Mouse (Mus musculus) megakaryocyte, embryonic 14.5 days (primary cell): ENCODE results near the gene Adam19. TPM values are rescaled to one million over a fixed set of nuclear protein-coding genes. Genes with fewer than 3 reads are reported as not detected.

ENCODE experiments used
- H3K27me3 ChIP-seq: replicated peaks from 2 replicates; pipeline ENCODE3; 2012; ENCODE audit warnings: inconsistent platforms
- H3K36me3 ChIP-seq: replicated peaks from 2 replicates; pipeline ENCODE3; 2012; ENCODE audit warnings: low read length, inconsistent platforms, mixed read lengths
- H3K4me1 ChIP-seq: 2 replicates; pipeline ENCODE4 v1.6.1; 2012; ENCODE audit warnings: inconsistent platforms
- H3K4me3 ChIP-seq: replicated peaks from 2 replicates; pipeline ENCODE3; 2012; ENCODE audit warnings: moderate library complexity, mild to moderate bottlenecking, inconsistent platforms
- H3K9me3 ChIP-seq: 2 replicates; pipeline ENCODE4 v1.6.1; 2012; ENCODE audit warnings: inconsistent platforms
- FLI1 ChIP-seq: IDR thresholded peaks from 2 replicates; pipeline ENCODE4 v1.6.1; 2012; ENCODE audit warnings: low read length, inconsistent platforms, mixed read lengths
- GATA1 ChIP-seq: IDR thresholded peaks from 3 replicates; pipeline ENCODE4 v1.6.1; 2012; ENCODE audit warnings: mixed read lengths, low read length, inconsistent platforms, borderline replicate concordance
- polyA plus RNA-seq: library from polyadenylated mRNA; stranded (reverse); fragments of >175 nt; gene quantifications from 2 replicates; pipeline ENCODE4 v1.2.3, GENCODE M21; 2012; ENCODE audit warnings: low replicate concordance; ENCODE audit not compliant: insufficient read depth

Adam19 gene
- polyA plus RNA-seq, 1 experiment: 0.21 TPM

DNA sequence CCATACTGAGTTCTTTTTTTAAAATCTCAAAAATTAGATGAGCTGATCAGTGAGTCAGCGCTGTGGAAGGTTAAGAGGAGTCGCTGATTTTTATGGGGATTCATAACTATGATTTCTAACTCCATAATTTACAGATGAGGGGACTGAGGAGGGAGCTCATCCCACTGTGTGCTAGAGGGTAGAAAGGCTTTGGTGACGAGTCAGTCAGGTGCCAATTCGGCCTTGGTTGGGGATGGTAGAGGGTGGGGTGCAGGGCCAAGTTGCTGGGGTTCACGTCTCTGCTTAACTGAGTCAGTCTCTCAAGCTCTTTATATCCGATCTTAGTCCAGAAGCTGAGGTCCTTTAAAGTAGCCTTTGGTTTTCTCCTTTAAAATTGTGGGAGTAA, 40.5 kb downstream of the Adam19 start:
- no peak for TF ChIP-seq GATA1
- TF ChIP-seq FLI1: no peak
- Histone ChIP-seq H3K36me3 (no peaks in the 10 kb centered on the region), H3K9me3 (no peaks in the 10 kb centered on the region; the same call in 1 of the 2 replicates), H3K4me3 (no peak overlapping the region), H3K4me1 (no peaks in the 10 kb centered on the region), H3K27me3 (peaks cover 2% of the 10 kb centered on the region)

DNA sequence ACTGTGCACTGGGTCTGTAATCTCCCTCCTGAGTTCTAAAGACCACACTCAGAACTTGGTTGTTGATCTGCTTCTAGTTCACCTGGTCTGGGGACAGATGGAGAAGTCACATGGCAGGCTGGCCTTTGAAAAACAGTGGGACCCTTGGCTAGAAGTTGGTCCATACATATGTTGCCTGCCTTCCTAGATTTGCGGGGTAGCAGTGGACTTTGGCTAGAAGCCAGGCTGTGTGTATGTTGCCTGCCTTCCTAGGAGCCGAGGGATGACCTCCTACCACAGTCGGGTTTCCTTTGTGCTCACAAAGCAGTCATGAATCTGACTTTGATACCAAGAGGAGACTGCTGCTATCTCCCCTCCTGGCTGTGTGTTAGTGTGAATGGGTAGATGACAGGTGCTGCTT, 41.3 kb downstream of the Adam19 start:
- peaks cover under 1% of the 10 kb centered on the region for H3K27me3 ChIP-seq
- H3K36me3 ChIP-seq: no peaks in the 10 kb centered on the region
- no peak for TF ChIP-seq FLI1
- TF ChIP-seq GATA1: no peak

DNA sequence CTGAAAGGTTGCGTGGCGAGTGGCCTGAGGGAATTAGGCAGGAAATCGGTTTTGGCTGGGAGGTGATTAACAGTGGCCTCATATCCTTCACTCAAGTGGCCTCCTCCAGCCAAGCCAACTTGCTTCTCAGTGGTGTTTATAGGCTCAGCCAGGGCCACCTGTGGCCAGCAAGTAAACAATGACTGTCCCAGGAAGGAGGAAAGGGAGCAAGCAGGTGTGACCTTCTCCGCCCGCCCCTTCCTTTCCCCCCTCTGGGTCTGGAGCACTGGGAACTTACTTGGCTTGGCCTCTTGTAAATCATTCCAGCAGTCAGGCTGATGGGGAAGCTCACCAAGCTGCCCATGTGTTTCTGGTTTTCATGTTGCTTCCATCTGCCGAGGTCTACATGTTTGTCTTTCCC, 46.3 kb downstream of the Adam19 start:
- Histone ChIP-seq H3K9me3 (no peaks in the 10 kb centered on the region; the same call in 1 of the 2 replicates), H3K36me3 (no peaks in the 10 kb centered on the region), H3K4me3 (no peak overlapping the region), H3K4me1 (0 out of 2 replicates have a peak, but pooled peaks cover 3% of the 10 kb centered on the region), H3K27me3 (no peaks in the 10 kb centered on the region)
- no peak for TF ChIP-seq FLI1
- TF ChIP-seq GATA1: no peak

More for the DNA sequence above, 41.3 kb downstream of the Adam19 start:
- 0 out of 2 replicates have a peak, but pooled peaks cover 2% of the 10 kb centered on the region for H3K4me1 ChIP-seq
- no peaks in the 10 kb centered on the region; the same call in 1 of the 2 replicates for H3K9me3 ChIP-seq
- no peak overlapping the region for H3K4me3 ChIP-seq

DNA sequence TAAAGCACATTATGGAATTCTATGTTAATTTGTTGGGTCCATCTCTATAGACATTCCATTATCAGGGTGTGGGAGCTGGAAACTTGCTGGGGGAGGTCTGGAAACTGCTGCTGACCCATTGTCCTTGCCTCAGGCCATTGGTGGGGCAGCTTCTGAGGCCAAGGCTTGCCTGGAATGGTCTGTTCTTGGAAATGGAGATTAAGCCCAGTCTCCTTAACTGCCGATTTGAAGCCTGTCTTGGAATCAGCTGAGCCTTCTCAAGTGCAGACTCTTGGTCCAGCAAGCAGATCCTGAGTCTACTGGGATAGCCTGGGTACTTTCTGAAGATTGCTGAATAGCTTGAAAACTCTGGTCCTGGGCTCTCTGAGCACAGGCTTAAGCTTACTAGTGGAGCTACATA, 51.3 kb downstream of the Adam19 start:
- peaks cover 6% of the 10 kb centered on the region for H3K4me1 ChIP-seq
- no peaks in the 10 kb centered on the region for H3K36me3 ChIP-seq
- no peak overlapping the region for H3K4me3 ChIP-seq
- no peaks in the 10 kb centered on the region for H3K27me3 ChIP-seq
- TF ChIP-seq GATA1: no peak
- TF ChIP-seq FLI1: no peak
- H3K9me3 ChIP-seq: 0 out of 2 replicates have a peak, but pooled peaks cover 4% of the 10 kb centered on the region

DNA sequence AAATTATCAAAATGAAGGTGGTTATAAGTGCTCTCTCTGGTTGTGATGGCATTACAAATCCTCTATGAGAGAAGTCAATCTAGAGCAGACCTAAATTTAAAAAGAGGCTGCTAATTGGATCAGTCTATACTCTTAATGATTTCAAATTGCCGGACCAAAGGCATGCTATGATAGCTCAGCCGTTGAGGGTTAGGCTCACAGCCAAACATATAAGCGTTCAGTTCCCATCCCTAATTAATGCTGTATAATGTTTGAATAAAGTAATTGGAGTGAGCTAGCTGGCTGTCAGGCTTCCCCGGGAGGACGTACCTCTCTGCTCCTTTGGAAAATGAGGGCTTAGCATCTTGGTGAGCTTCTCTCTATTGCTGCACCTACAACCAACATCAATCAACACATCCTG, 53.4 kb downstream of the Adam19 start:
- TF ChIP-seq FLI1 (no peak), GATA1 (no peak)
- Histone ChIP-seq H3K4me1 (peaks cover 5% of the 10 kb centered on the region), H3K9me3 (0 out of 2 replicates have a peak, but pooled peaks cover 4% of the 10 kb centered on the region), H3K36me3 (no peaks in the 10 kb centered on the region), H3K4me3 (no peak overlapping the region), H3K27me3 (no peaks in the 10 kb centered on the region)

DNA sequence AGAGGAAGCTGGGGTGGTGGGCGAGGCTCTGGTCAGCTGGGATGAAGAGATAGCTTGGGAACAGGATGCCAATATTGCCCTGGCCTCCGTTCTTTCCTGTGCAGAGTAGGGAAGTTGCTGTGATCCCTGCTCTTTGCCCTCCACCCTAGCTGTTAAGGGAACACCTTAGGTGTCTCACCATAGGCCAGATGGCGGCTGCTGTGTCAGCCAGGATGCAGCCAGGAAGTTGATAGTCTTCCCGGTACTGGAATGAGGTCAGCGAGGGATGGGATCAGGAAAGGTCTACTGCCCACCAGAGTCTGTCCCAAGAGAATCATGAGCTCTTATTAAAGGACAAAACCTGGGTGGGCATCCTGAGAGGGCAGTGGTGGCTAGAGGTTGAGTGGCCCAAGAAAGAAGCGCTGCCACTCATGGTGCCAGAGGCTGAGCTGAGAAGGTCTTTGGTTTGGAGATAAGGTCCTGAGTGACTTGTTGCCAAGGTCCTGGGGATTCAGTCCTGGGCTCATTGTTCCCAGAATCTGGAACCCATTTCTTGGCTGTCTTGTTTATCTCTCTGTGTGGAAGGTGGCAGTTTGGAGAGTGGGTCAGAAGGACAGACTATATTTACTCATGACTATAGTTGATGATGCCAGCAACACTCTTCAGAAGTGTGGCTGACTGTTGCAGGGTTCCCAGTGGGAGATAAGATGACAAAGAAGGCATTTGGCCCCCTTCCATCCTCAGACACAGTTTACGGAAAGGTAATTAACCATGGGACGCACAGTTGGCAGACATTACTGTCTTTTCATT, 54.6 kb downstream of the Adam19 start:
- Histone ChIP-seq H3K36me3 (no peaks in the 10 kb centered on the region), H3K9me3 (0 out of 2 replicates have a peak, but pooled peaks cover 4% of the 10 kb centered on the region), H3K27me3 (peaks cover 3% of the 10 kb centered on the region), H3K4me1 (peaks cover 5% of the 10 kb centered on the region), H3K4me3 (no peak overlapping the region)
- no peak for TF ChIP-seq GATA1
- no peak for TF ChIP-seq FLI1

DNA sequence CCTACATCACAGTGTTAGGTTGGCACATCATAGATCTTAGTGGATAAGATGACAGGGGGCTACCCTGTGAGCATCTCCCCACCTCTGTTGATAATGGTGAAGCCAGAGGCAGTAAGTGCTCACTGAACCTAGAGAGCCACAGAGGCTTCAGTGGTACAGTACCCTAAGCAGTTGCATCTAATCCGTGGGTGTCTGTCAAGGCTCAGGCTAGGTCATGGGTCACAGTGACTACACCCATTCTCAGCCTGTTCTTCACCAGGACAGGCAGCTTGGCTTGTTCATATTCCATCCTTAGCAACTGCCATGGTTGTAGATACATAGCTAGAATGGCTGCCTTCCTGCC, 55.1 kb downstream of the Adam19 start:
- Histone ChIP-seq H3K27me3 (peaks cover 5% of the 10 kb centered on the region), H3K36me3 (no peaks in the 10 kb centered on the region), H3K9me3 (0 out of 2 replicates have a peak, but pooled peaks cover 4% of the 10 kb centered on the region), H3K4me3 (no peak overlapping the region), H3K4me1 (peaks cover 5% of the 10 kb centered on the region)
- TF ChIP-seq GATA1: no peak
- no peak for TF ChIP-seq FLI1

DNA sequence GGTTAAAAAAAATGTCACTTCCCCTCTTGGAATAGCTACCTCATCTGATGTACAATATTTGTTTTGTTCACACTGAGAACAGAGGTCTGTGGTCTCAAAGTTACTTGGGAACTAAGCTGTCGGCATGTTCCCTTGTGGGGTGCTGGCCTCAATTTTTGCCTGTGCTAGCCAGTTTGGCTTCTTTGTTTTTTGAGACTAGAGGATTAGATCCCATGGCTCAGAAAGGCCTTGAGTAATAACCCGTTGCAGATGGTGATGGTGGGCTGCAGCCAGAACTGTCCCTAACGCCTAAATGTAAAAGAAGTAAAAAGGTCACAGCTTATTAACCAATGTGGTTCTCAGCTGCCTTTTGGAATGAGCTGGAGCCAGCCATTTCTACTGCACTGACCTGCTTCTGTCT, 57.4 kb downstream of the Adam19 start:
- Histone ChIP-seq H3K36me3 (no peaks in the 10 kb centered on the region), H3K4me3 (no peak overlapping the region), H3K27me3 (peaks cover 5% of the 10 kb centered on the region), H3K4me1 (peaks cover 5% of the 10 kb centered on the region), H3K9me3 (no peaks in the 10 kb centered on the region)
- TF ChIP-seq GATA1: no peak
- no peak for TF ChIP-seq FLI1

DNA sequence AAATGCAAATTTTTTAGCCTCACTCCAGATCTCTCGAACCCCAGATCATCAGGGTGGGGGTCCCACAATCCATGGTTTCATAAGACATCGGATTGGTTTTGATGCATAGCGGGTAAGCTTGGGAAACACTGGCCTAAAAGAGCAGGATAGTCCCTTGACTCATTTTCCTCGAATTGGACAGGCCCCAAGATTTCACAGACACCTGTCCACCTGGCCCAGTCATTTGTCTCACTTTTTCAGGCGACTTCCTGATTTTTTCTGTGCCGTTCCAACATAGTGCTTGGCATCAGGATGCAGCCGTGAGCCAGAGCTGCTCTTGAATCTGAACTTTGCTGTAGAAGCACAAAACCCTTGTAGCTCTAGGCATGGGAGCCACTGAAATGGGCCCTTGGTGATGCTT, 58.4 kb downstream of the Adam19 start:
- Histone ChIP-seq H3K27me3 (peaks cover 5% of the 10 kb centered on the region), H3K9me3 (no peaks in the 10 kb centered on the region), H3K36me3 (no peaks in the 10 kb centered on the region), H3K4me3 (no peak overlapping the region), H3K4me1 (peaks cover 5% of the 10 kb centered on the region)
- TF ChIP-seq FLI1: no peak
- no peak for TF ChIP-seq GATA1

DNA sequence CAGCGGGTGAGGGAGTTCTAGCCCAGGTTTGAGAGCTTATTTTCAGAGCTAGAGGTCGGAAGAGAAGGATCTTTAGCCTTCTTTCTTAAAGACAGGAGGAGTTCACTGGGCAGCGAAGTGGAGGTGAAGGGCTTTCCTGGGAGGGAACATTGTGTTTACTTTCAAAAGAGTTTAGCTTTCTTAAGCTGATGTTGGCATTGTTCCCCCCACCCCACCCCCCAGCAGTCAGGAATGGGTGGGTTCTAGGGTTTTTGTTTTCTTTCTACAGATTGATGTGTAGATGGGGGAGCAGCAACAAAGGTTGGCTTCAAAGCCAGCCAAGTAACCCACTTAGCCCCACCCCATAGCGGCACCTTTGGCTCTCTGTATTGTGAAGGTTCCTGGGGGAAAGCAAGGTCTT, 59.2 kb downstream of the Adam19 start:
- Histone ChIP-seq H3K4me3 (no peak overlapping the region), H3K27me3 (peaks cover 5% of the 10 kb centered on the region), H3K4me1 (peaks cover 3% of the 10 kb centered on the region), H3K36me3 (no peaks in the 10 kb centered on the region), H3K9me3 (no peaks in the 10 kb centered on the region)
- TF ChIP-seq GATA1 (no peak), FLI1 (no peak)
